Mouse (Mus musculus) MEL (cell line): ENCODE measurements around the gene Oprm1. TPM values are rescaled to one million over a fixed set of nuclear protein-coding genes. Genes with fewer than 3 reads are reported as not detected.

Source experiments
- DNase-seq: peaks from one replicate; pipeline ENCODE4 v3.0.0; 2011; ENCODE audit warnings: low read depth, low spot score
- H3K27ac ChIP-seq: 2 replicates; pipeline ENCODE4 v1.5.1; 2012; ENCODE audit warnings: low read depth, mild to moderate bottlenecking, control low read depth, low read length, moderate library complexity; ENCODE audit not compliant: control insufficient read depth
- H3K27me3 ChIP-seq, 2 experiments: fragments of 150-350 bp in 1 of 2; sonication (generic) in 1 of 2; 2 replicates each; pipeline ENCODE4 v1.6.1; 2012; ENCODE audit warnings: low read length in 2 of 2, mild to moderate bottlenecking in 2 of 2, improper control_type of control experiment in 1 of 2, moderate library complexity in 1 of 2; ENCODE audit not compliant: insufficient read depth in 2 of 2, control insufficient read depth in 1 of 2
- H3K36me3 ChIP-seq, 2 experiments: 2 replicates each; pipeline ENCODE4 v1.6.1; 2012 to 2014; ENCODE audit warnings: low read length in 2 of 2, improper control_type of control experiment in 1 of 2, inconsistent platforms in 1 of 2, mild to moderate bottlenecking in 1 of 2; ENCODE audit not compliant: insufficient read depth in 2 of 2, control insufficient read depth in 1 of 2
- H3K4me1 ChIP-seq, 2 experiments: fragments of 150-350 bp in 1 of 2; sonication (generic) in 1 of 2; 2 replicates each; pipeline ENCODE4 v1.6.1; 2012; ENCODE audit warnings: low read length in 2 of 2, improper control_type of control experiment in 1 of 2, mild to moderate bottlenecking in 1 of 2; ENCODE audit not compliant: insufficient read depth in 2 of 2, control insufficient read depth in 1 of 2
- H3K4me3 ChIP-seq, 2 experiments: fragments of 150-350 bp in 1 of 2; sonication (generic) in 1 of 2; 2 replicates each; pipeline ENCODE4 v1.5.1; 2012; ENCODE audit warnings: low read depth in 2 of 2, low read length in 2 of 2, mild to moderate bottlenecking in 2 of 2, moderate library complexity in 2 of 2, control low read depth in 1 of 2, improper control_type of control experiment in 1 of 2; ENCODE audit not compliant: control insufficient read depth in 1 of 2, insufficient read depth in 1 of 2
- H3K79me2 ChIP-seq: 2 replicates; pipeline ENCODE4 v1.6.1; 2012; ENCODE audit warnings: mild to moderate bottlenecking, low read length, moderate library complexity; ENCODE audit not compliant: control insufficient read depth, poor library complexity, insufficient read depth
- H3K9ac ChIP-seq: 2 replicates; pipeline ENCODE4 v1.6.1; 2012; ENCODE audit warnings: low read depth, mild to moderate bottlenecking, control low read depth, low read length, moderate library complexity; ENCODE audit not compliant: control insufficient read depth, poor library complexity, severe bottlenecking
- H3K9me3 ChIP-seq: fragments of 150-350 bp; sonication (generic); replicated peaks from 2 replicates; pipeline ENCODE4 v1.6.1; 2012; ENCODE audit warnings: mild to moderate bottlenecking, low read length, improper control_type of control experiment, moderate library complexity; ENCODE audit not compliant: insufficient read depth
- E2F4 ChIP-seq: IDR thresholded peaks from 2 replicates; pipeline ENCODE4 v1.6.1; 2011; ENCODE audit warnings: low read depth, low read length, improper control_type of control experiment, borderline replicate concordance
- EP300 ChIP-seq, 2 experiments: IDR thresholded peaks; 2 replicates each; pipeline ENCODE4 v1.6.1; 2011; ENCODE audit warnings: improper control_type of control experiment in 2 of 2, low read length in 2 of 2, low read depth in 1 of 2, mild to moderate bottlenecking in 1 of 2
- HCFC1 ChIP-seq: IDR thresholded peaks from 2 replicates; pipeline ENCODE4 v1.6.1; 2012; ENCODE audit warnings: low read depth, mild to moderate bottlenecking, inconsistent platforms, low read length, improper control_type of control experiment, moderate library complexity
- JUND ChIP-seq: IDR thresholded peaks from 2 replicates; pipeline ENCODE4 v1.6.1; 2011; ENCODE audit warnings: low read depth, mild to moderate bottlenecking, improper control_type of control experiment, low read length
- MAFK ChIP-seq: IDR thresholded peaks from 2 replicates; pipeline ENCODE4 v1.6.1; 2011; ENCODE audit warnings: low read depth, mild to moderate bottlenecking, low read length, improper control_type of control experiment, borderline replicate concordance
- MAX ChIP-seq: IDR thresholded peaks from 2 replicates; pipeline ENCODE4 v1.6.1; 2011; ENCODE audit warnings: low read length, improper control_type of control experiment
- MXI1 ChIP-seq: IDR thresholded peaks from 2 replicates; pipeline ENCODE4 v1.6.1; 2011; ENCODE audit warnings: mild to moderate bottlenecking, low read depth, low read length, improper control_type of control experiment
- MYB ChIP-seq: IDR thresholded peaks from 2 replicates; pipeline ENCODE4 v1.6.1; 2011; ENCODE audit warnings: mild to moderate bottlenecking, low read depth, low read length, improper control_type of control experiment
- NELFE ChIP-seq: IDR thresholded peaks from 2 replicates; pipeline ENCODE4 v1.6.1; 2011; ENCODE audit warnings: low read depth, low read length, improper control_type of control experiment
- RAD21 ChIP-seq: IDR thresholded peaks from 2 replicates; pipeline ENCODE4 v1.6.1; 2011; ENCODE audit warnings: mild to moderate bottlenecking, low read depth, low read length, improper control_type of control experiment
- RCOR1 ChIP-seq: IDR thresholded peaks from 2 replicates; pipeline ENCODE4 v1.6.1; 2012; ENCODE audit warnings: low read depth, mild to moderate bottlenecking, inconsistent platforms, low read length, improper control_type of control experiment
- SIN3A ChIP-seq: IDR thresholded peaks from 2 replicates; pipeline ENCODE4 v1.6.1; 2012; ENCODE audit warnings: low read length, improper control_type of control experiment, inconsistent platforms
- TBP ChIP-seq: IDR thresholded peaks from 2 replicates; pipeline ENCODE4 v1.8.0; 2011; ENCODE audit warnings: low read depth, low read length, improper control_type of control experiment
- UBTF ChIP-seq: IDR thresholded peaks from 2 replicates; pipeline ENCODE4 v1.6.1; 2012; ENCODE audit warnings: low read depth, mild to moderate bottlenecking, inconsistent platforms, low read length, improper control_type of control experiment, moderate library complexity, borderline replicate concordance; ENCODE audit not compliant: insufficient read depth
- polyA plus RNA-seq, 2 experiments: library from polyadenylated mRNA; stranded (reverse) in 1 of 2; unstranded in 1 of 2; fragments of >175 nt in 1 of 2; fragments of >200 nt in 1 of 2; gene quantifications; 2 replicates each; pipeline versions ENCODE4 v1.2.1 to v1.2.4; 2012; ENCODE audit warnings: low replicate concordance in 2 of 2, low read depth in 1 of 2; ENCODE audit not compliant: insufficient read length in 2 of 2, insufficient read depth in 1 of 2, missing spikeins in 1 of 2
- total RNA-seq: library from RNA; depleted of rRNA; stranded (reverse); fragments of 300-350 nt; gene quantifications from 2 replicates; pipeline ENCODE4 v1.2.3, GENCODE M21; 2012

Gene Oprm1
- total and polyA plus RNA-seq, 3 experiments: not detected

DNA sequence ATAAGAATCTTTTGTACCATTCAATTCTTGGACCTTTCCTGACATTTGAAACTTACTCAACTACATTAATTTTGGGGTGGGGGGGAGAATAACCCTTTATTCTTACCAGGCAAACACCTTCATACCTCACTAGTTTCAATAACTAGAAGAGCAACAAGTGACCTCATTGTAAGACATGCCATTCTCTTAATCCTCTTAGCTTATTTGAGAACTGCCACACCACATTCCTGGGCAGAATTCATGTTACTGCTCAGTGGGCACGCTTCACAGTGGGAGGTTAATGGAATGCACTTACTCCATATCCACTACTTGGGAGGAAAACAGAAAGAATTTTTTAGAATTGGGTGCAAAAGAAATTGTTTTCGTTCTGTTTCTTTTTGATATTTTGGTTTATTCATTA is 90.5 kb downstream of the Oprm1 start:
- Histone ChIP-seq H3K36me3 (no peaks in the 10 kb centered on the region), H3K27ac (no peak overlapping the region), H3K79me2 (no peaks in the 10 kb centered on the region), H3K4me1 (no peaks in the 10 kb centered on the region), H3K9me3 (no peaks in the 10 kb centered on the region), H3K27me3 (no peaks in the 10 kb centered on the region), H3K4me3 (no peak overlapping the region), H3K9ac (no peak overlapping the region)
- TF ChIP-seq HCFC1: no peak
- TF ChIP-seq TBP: no peak
- TF ChIP-seq SIN3A: no peak
- no peak for TF ChIP-seq NELFE
- TF ChIP-seq E2F4: no peak
- no peak for TF ChIP-seq RAD21
- no peak for TF ChIP-seq RCOR1
- TF ChIP-seq MXI1: no peak
- no peak for TF ChIP-seq UBTF
- no peak for TF ChIP-seq MAX
- no peak for DNase-seq

GRCm38 (mm10) chr10:6855812-6856211 is 97.5 kb downstream of the Oprm1 start:
- Histone ChIP-seq H3K36me3 (no peaks in the 10 kb centered on the region), H3K9ac (no peak overlapping the region), H3K9me3 (no peaks in the 10 kb centered on the region), H3K4me1 (no peaks in the 10 kb centered on the region), H3K4me3 (no peak overlapping the region), H3K27me3 (no peaks in the 10 kb centered on the region), H3K27ac (no peak overlapping the region), H3K79me2 (no peaks in the 10 kb centered on the region)
- no peak for TF ChIP-seq EP300 (IDR thresholded peaks at IDR 0.05; ENCODE audit: low read depth in 1 of 2, low read length in 2 of 2)
- no peak for TF ChIP-seq MAFK
- DNase-seq: no peak

- TF ChIP-seq JUND (no peak), MYB (no peak), TBP (no peak)
- DNase-seq: no peak
- H3K4me3 ChIP-seq: no peak overlapping the region
- no peaks in the 10 kb centered on the region for H3K9me3 ChIP-seq
- H3K27ac ChIP-seq: no peak overlapping the region
- no peaks in the 10 kb centered on the region for H3K36me3 ChIP-seq
- H3K27me3 ChIP-seq: no peaks in the 10 kb centered on the region
- no peaks in the 10 kb centered on the region for H3K4me1 ChIP-seq
- H3K9ac ChIP-seq: no peak overlapping the region
- no peaks in the 10 kb centered on the region for H3K79me2 ChIP-seq
Observed at GRCm38 (mm10) chr10:6871418-6872072, 113.2 kb downstream of the Oprm1 start.
